Comparison of ENCODE assay signal across 1 mouse cellular context in the genomic region with DNA sequence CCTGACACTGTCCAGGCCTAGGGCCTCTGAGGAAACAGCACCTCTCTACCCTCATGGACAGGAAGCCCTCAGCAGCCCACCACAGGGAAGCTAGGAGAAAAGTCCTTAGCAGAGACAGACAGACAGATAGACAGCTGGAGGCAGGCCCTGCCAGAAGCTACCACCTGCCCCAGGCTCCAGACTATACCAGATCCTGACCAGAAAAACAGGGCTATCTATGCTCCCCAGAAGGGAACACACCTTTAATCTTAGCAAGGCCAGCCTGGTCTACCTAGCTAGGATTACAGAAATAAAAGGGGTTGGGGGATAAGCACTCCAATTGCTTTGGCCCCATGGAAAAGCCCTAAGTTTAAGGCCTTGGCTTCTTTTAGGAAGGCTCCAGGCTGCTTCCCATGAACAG.
A peak's percentile ranks its signal among the peaks of the same experiment; 100 is the strongest.
TF ChIP-seq lines count a peak whose summit lies in the region.

No protein-coding gene starts in this region.

TF ChIP-seq in MEL, 35 proteins besides CTCF, POLR2A, EP300 and RAD21 (continued from another document):
- peak; percentile 41 for TF ChIP-seq ETS1 (IDR thresholded peaks at IDR 0.05; ENCODE audit: low read depth, low read length)
- 0 out of 2 replicates have a peak, but pooled peaks have one; percentile 2 for TF ChIP-seq MAX (IDR thresholded peaks at IDR 0.05; ENCODE audit: low read length)
